Mouse (Mus musculus): ENCODE data around the gene Ctns. TPM values are rescaled to one million over a fixed set of nuclear protein-coding genes. Genes with fewer than 3 reads are reported as not detected.

Gene Ctns
- polyA plus RNA-seq, 1 experiment = 25.5 TPM

DNA sequence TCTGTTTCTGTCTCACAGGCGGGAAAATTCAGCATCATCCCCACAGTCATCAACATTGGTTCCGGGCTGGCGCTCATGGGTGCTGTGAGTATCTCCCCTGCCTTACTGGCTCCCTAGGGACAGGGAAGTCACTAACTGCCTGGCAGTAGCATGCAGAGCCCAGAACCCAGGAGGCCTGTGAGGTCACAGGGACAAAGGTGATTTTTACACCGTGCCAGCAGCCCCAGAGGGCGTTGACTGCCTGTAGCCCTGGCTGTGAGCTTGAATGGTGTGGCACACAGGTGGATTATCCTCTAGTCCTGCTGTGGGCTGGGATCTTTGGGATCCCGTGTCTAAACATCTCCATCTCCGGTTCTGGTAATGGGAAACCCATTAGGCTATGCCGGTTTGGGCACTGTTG, 30.8 kb downstream of the Ctns start:
- TF ChIP-seq CTCF (IDR thresholded peaks at IDR 0.05; ENCODE audit: borderline replicate concordance, extremely low read depth, insufficient read depth, insufficient read length) = no peak
- no peak for TF ChIP-seq POLR2A (IDR thresholded peaks at IDR 0.05; ENCODE audit: borderline replicate concordance, extremely low read depth, insufficient read depth, insufficient read length, poor library complexity, severe bottlenecking)
- no peak for DNase-seq (ENCODE audit: low read depth)

DNA sequence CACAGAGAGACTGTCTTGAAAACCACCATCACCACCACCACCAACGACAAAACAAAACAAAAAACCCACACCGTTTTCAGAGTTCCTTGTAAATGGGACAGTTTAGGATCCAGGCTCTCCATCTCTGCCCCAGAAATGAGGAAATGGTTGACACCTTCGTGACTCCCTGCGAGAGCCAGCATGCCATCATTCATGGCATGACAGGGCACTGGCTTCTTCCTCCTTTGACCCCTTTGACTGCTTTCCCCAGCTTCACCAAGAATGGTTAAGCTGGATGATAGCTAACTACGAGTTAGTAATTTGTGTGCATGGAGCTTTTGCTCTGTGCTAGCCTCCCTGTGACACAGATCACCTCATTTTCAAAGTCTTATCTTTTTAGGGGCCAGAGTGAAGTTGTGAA, 36.6 kb downstream of the Ctns start:
- TF ChIP-seq POLR2A (IDR thresholded peaks at IDR 0.05; ENCODE audit: borderline replicate concordance, extremely low read depth, insufficient read depth, insufficient read length, poor library complexity, severe bottlenecking) (no peak), CTCF (IDR thresholded peaks at IDR 0.05; ENCODE audit: borderline replicate concordance, extremely low read depth, insufficient read depth, insufficient read length) (no peak)
- no peak for DNase-seq (ENCODE audit: low read depth)

DNA sequence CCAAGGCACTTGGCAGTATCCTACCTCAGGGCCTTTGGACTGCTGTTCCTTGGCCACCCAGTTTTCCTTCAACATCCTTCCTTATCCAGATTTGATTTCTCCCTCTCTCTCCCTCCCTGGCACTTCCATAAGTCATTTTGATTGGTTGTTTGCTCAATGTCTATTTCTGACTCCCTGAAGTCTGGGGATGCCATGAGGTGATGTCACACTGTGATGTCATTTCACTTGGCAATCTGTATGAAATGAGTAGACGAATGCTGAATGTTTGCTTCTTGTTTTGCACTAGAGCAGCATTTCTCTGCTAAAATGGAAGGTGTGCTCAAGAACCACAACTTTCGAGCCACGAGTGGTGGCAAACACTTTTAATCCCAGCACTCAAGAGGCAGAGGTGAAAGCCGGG, 37.2 kb downstream of the Ctns start:
- no peak for DNase-seq (ENCODE audit: low read depth)
- TF ChIP-seq POLR2A (IDR thresholded peaks at IDR 0.05; ENCODE audit: borderline replicate concordance, extremely low read depth, insufficient read depth, insufficient read length, poor library complexity, severe bottlenecking) (no peak), CTCF (IDR thresholded peaks at IDR 0.05; ENCODE audit: borderline replicate concordance, extremely low read depth, insufficient read depth, insufficient read length) (no peak)

DNA sequence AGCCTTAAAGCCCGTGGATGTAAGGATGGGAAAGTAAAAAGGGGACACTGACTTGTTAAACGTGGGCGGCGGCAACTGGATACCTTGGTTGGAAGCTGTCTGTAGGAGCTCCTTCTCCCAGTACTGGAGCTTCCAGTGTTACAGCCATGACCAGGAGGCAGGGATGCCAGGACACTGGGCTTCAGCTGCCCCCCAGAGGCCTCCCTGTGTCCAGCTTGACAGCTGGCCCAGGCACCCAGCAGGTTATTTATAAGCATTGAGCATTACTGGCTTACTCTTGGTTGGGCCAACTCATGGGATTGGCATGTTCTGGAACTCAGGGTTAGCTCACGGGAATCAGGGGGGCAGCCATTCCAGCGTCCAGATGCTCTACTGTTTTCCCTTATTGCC, 38.0 kb downstream of the Ctns start:
- no peak for TF ChIP-seq POLR2A (IDR thresholded peaks at IDR 0.05; ENCODE audit: borderline replicate concordance, extremely low read depth, insufficient read depth, insufficient read length, poor library complexity, severe bottlenecking)
- TF ChIP-seq CTCF (IDR thresholded peaks at IDR 0.05; ENCODE audit: borderline replicate concordance, extremely low read depth, insufficient read depth, insufficient read length) = no peak
- DNase-seq (ENCODE audit: low read depth) = no peak

DNA sequence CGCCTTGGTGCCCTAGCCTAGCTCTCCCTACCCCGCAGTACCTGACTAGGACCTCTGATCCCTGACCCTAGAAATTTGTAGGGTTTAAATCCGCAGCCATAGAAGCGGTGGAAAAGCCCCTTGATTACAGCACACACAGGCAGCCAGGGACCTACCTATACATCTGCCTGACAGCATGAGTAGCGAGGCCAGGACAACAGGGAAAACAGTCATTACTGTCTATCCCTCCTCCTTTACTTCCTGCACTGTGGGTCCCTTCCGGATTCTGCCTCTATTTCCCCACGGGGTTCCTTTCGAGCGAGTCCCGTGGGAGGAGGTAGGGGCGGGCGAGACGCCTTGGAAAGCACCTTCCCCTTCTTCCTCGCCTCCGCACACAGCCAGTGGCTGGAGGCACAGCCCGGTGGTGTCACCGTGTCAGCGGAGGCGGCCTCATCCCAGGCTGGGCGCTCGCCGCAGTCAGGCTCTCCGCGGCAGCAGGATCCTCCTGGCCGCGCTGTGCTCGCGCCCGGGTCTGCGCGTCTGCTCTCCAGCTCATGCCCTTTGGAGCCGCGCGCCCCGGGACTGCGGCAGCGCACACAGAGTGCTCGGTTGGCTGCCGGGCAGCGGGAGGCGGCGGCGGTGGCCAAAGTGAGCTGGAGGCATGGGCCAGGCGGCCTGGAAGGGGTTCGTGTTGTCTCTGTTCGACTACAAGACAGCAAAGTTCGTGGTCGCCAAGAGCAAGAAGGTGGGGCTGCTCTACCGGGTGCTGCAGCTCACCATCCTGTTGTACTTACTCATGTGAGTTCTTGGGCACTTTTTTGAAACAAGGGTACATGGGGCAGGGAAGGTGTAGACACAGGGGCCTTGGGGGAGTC, 38.7 kb downstream of the Ctns start, which contains the start of gene P2rx5:
Gene P2rx5, plus strand, starts transcription at position 465 of the 854 bp plus-strand sequence.
- TF ChIP-seq CTCF (IDR thresholded peaks at IDR 0.05; ENCODE audit: borderline replicate concordance, extremely low read depth, insufficient read depth, insufficient read length) (no peak), POLR2A (IDR thresholded peaks at IDR 0.05; ENCODE audit: borderline replicate concordance, extremely low read depth, insufficient read depth, insufficient read length, poor library complexity, severe bottlenecking) (no peak)
- peak; percentile 29 for DNase-seq (ENCODE audit: low read depth)

DNA sequence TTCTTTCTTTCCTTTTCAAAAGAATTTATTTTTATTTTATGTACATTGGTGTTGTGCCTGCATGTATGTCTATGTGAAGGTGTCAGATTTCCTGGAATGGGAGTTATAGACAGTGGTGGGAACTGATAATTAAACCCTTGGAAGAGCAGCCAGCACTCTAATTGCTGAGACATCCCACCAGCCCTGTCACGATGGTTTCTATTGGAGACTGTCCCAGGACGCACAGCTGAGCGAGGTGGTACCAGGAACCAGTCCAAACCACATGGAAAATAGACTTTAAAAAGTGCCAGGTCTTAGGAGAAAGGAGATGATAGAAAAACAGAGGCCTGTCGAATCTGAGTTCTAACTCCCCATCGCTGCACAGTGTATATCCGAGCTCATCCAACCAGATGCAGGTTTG, 43.8 kb downstream of the Ctns start:
- peak; percentile 60 for DNase-seq (ENCODE audit: low read depth)
- TF ChIP-seq POLR2A (IDR thresholded peaks at IDR 0.05; ENCODE audit: borderline replicate concordance, extremely low read depth, insufficient read depth, insufficient read length, poor library complexity, severe bottlenecking) (no peak), CTCF (IDR thresholded peaks at IDR 0.05; ENCODE audit: borderline replicate concordance, extremely low read depth, insufficient read depth, insufficient read length) (no peak)

DNA sequence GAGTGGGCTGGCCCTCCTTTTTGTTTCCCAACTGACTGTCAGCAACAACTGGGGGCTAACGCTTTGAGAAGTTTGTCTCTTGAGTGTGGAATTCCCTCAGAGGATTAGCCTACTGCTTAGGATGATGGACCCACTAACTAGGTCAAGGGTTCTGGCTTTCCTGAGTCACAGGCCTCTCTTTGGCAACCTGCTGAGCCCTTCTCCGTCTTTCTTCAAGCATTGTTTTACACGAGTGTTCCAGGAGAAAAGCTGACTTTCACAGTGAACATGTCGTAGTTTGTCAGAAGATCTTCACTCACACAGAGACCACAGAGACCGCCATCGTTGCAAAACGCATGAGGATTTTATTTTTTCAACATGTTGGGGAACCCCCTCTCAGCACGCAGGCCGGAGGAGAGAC, 50.6 kb downstream of the Ctns start:
- no peak for TF ChIP-seq CTCF (IDR thresholded peaks at IDR 0.05; ENCODE audit: borderline replicate concordance, extremely low read depth, insufficient read depth, insufficient read length)
- TF ChIP-seq POLR2A (IDR thresholded peaks at IDR 0.05; ENCODE audit: borderline replicate concordance, extremely low read depth, insufficient read depth, insufficient read length, poor library complexity, severe bottlenecking) = no peak
- no peak for DNase-seq (ENCODE audit: low read depth)

DNA sequence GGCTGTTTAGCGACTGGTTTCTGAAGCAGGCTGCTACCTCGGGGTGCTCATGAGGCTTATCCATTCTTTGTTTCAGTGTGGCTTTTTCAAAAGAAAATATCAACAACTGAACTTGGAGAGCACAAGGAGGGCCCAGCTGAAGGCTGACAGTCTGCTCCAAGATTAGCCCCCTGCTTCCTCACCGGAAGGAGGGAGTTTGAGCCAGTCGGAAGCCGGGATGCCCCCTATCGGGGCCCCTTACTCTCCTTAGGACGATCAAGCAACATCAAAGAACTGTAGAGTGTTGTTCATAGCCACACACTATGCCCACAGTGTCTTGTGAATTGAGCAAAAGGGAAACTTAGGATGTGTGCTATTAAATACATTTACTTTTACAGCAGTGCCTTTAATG, 51.9 kb downstream of the Ctns start:
- TF ChIP-seq POLR2A (IDR thresholded peaks at IDR 0.05; ENCODE audit: borderline replicate concordance, extremely low read depth, insufficient read depth, insufficient read length, poor library complexity, severe bottlenecking) = no peak
- TF ChIP-seq CTCF (IDR thresholded peaks at IDR 0.05; ENCODE audit: borderline replicate concordance, extremely low read depth, insufficient read depth, insufficient read length) = no peak
- DNase-seq (ENCODE audit: low read depth) = no peak

DNA sequence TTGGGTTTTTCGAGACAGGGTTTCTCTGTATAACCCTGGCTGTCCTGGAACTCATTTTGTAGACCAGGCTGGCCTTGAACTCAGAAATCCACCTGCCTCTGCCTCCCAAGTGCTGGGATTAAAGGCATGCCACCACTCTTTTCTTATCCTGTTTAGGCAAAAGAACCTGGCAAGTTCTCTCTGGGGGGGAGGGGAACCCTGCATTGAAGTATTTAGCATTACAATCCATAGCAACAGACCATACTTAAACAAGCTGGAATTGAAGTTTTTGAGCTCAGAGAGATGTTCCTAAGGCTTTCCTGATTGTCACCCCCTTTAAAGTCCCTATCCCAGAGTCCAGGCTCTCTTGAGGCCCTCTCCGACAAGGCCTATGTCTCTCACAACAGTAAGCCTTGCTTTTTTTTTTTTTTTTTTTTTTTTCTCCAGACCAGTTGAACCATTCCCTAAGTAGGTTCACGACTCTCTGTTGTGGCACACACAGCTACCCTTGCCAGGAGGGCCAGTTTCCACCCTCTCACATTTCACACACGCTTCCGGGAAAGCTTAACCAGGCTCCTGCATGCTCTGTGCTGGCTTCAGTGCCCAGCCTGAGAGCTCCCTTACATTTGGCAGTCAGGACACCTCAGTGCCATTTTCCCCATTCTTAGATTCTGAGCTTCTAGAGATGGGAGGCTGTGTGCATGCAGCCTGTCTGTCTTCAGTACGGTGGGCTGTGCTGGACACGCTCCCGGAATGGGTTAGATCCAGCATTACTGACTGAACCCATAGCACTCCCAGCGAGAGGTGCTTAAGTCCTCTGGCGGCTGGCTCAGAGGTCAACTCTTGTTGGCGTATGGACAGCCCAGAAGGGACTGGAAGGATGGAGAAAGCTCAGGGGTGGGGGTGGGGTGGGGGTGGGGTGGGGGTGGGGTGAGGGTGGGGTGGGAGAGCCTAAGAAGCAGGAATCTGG, 52.5 kb downstream of the Ctns start:
- TF ChIP-seq CTCF (IDR thresholded peaks at IDR 0.05; ENCODE audit: borderline replicate concordance, extremely low read depth, insufficient read depth, insufficient read length) = no peak
- no peak for TF ChIP-seq POLR2A (IDR thresholded peaks at IDR 0.05; ENCODE audit: borderline replicate concordance, extremely low read depth, insufficient read depth, insufficient read length, poor library complexity, severe bottlenecking)
- no peak for DNase-seq (ENCODE audit: low read depth)

DNA sequence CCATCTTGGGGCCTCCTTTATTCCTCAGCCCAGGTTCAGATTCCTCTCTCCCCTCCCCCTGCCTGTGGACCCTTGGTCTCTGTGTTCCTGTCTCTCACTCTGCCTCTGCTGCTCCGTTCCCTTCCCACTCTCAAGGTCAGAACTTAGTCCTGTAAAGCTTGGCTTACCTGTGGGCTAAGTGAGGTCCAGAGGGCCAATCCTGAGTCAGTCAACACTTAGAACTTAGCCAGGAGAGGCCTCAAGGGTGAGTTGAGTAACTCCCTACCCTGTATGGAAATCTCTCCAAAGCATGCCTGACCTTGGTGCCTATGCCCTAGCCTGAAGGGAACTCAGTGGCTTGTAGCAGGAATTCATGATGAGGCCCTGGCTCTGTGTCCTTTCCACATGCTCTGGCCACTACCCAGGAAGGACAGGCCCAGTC, 54.6 kb downstream of the Ctns start:
- TF ChIP-seq CTCF (IDR thresholded peaks at IDR 0.05; ENCODE audit: borderline replicate concordance, extremely low read depth, insufficient read depth, insufficient read length) (no peak), POLR2A (IDR thresholded peaks at IDR 0.05; ENCODE audit: borderline replicate concordance, extremely low read depth, insufficient read depth, insufficient read length, poor library complexity, severe bottlenecking) (no peak)
- no peak for DNase-seq (ENCODE audit: low read depth)
